Mouse (Mus musculus) kidney, adult 2 months (tissue): ENCODE results near the gene Cdk5rap2.

Source experiments
- CTCF ChIP-seq: fragments of 200-500 bp; conservative IDR thresholded peaks from 2 replicates; pipeline ENCODE4 v1.5.1; 2011; ENCODE audit warnings: low read depth, mild to moderate bottlenecking, control low read depth, low read length, moderate library complexity, mixed read lengths; ENCODE audit not compliant: insufficient read depth, insufficient read length
- POLR2A ChIP-seq: fragments of 200-500 bp; IDR thresholded peaks from one replicate; pipeline ENCODE4 v1.6.1; 2011; ENCODE audit warnings: low read depth, low read length, control low read depth

DNA sequence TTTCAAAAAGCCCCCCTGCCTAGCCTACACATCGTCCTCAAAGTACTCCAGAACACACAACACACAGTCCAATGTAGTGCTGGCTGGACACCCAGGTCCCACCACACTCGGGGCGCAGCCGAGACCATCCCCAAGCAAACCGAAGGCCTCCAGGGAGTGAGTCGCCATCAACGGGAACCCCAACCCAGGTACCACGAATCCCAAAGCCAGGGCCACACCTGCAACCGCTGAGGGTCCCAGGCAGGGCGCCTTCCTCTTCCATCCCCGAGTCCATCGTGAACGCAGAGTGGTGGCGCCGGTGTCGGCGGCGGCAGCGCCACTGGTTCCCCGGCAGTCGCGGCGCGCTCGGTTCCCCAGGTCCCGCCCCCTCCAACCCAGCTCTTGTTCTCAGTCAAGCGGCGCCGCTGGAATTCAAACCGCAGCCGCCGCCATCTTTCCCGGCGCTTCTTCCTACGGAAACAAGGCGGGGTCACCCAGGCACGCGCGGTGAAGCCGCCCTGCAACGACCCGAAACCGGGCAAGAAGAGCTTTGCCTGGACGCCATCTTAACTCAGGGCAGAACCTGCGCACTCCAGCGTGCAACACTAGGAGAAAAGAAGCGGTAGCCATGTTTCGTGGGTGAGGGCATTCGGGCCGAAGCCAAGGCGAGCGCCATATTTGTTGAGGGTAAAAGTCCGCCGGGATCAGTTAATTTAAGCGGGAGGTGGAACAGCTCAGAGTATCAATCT lies at the start of gene Cdk5rap2:
- no peak for TF ChIP-seq CTCF
- no peak for TF ChIP-seq POLR2A
